Comparison of ENCODE assay signal across 16 mouse cellular contexts in genomic region chr1:134283108-134283507, GRCm38 (mm10). TPM values are rescaled to one million over a fixed set of nuclear protein-coding genes. Genes with fewer than 3 reads are reported as not detected.
A peak's percentile ranks its signal among the peaks of the same experiment; 100 is the strongest.
DNase-seq lines count a peak whose midpoint lies in the region; ATAC-seq lines count a peak whose summit lies in the region.
"Had no signal": no experiment of that assay in that cellular context is flagged by ENCODE, and none has a peak within 500 bp of the region (broad histone marks: within the 10 kb centered on the region; RNA-seq: fewer than 3 reads in every experiment).

No protein-coding gene starts in this region.

- no peaks in the 10 kb centered on the region for H3K36me3 ChIP-seq in lung, embryonic 16.5 days (ENCODE audit: control insufficient read depth, insufficient read depth, low read length)
- H3K36me3 ChIP-seq: embryonic facial prominence, embryonic 10.5 days; heart, embryonic 12.5 days; hindbrain, embryonic 10.5 days had no signal

- WGBS in lung, embryonic 16.5 days, result 25% methylated on average over 1 of the region's 1 CpGs

- no peak for DNase-seq in lung, adult 18-20 months
- DNase-seq in lung, postnatal 10 days, result peak; percentile 74
- DNase-seq in lung, postnatal 4 days, result peak; percentile 34 to 67
- no peak for DNase-seq in thymus, postnatal 36 days
- no peak for DNase-seq in spleen, postnatal 36 days (ENCODE audit: low spot score in 2 of 2)
- DNase-seq: adrenal gland, postnatal 25 days; cerebellum, adult 2 months; cerebellum, postnatal 10 days; forebrain, postnatal 0 days; gastrocnemius, postnatal 14 days had no signal

- ATAC-seq in lung, embryonic 16.5 days (ENCODE audit: low read depth), result peak; percentile 59; the same call in 1 of the 2 replicates
- ATAC-seq: forebrain, embryonic 13.5 days; forebrain, postnatal 0 days had no signal

- no peaks in the 10 kb centered on the region for H3K4me1 ChIP-seq in lung, embryonic 16.5 days (replicated peaks; ENCODE audit: control insufficient read depth, insufficient read depth, low read length)
- H3K4me1 ChIP-seq: forebrain, embryonic 13.5 days had no signal

- H3K4me3 ChIP-seq in lung, embryonic 16.5 days (ENCODE audit: low read length), result no peak overlapping the region
- H3K4me3 ChIP-seq: embryonic facial prominence, embryonic 10.5 days; forebrain, embryonic 13.5 days; heart, embryonic 12.5 days; hindbrain, embryonic 10.5 days had no signal

- H3K4me2 ChIP-seq in lung, embryonic 16.5 days (ENCODE audit: low read depth, low read length), result no peak overlapping the region
- H3K4me2 ChIP-seq: forebrain, embryonic 13.5 days; heart, embryonic 12.5 days; hindbrain, embryonic 14.5 days had no signal

- H3K27ac ChIP-seq in lung, embryonic 16.5 days (ENCODE audit: low read length), result no peak overlapping the region
- H3K27ac ChIP-seq: embryonic facial prominence, embryonic 10.5 days; forebrain, embryonic 13.5 days; hindbrain, embryonic 10.5 days; hindbrain, embryonic 14.5 days had no signal

- no peak overlapping the region for H3K9ac ChIP-seq in lung, embryonic 16.5 days (ENCODE audit: low read length)
- H3K9ac ChIP-seq: forebrain, embryonic 13.5 days; forebrain, postnatal 0 days; heart, embryonic 12.5 days; hindbrain, embryonic 14.5 days had no signal

- H3K27me3 ChIP-seq in lung, embryonic 16.5 days (ENCODE audit: control insufficient read depth, insufficient read depth, low read depth, low read length), result no peaks in the 10 kb centered on the region
- H3K27me3 ChIP-seq: forebrain, embryonic 13.5 days; heart, embryonic 12.5 days had no signal

- H3K9me3 ChIP-seq in lung, embryonic 16.5 days (ENCODE audit: control insufficient read depth, low read length), result no peaks in the 10 kb centered on the region
- H3K9me3 ChIP-seq: embryonic facial prominence, embryonic 10.5 days; forebrain, embryonic 13.5 days; heart, embryonic 12.5 days; hindbrain, embryonic 10.5 days had no signal

RNA-seq across cellular contexts. Expression of gene Myog, which starts 6.7 kb away (rescaled TPM):
- polyA plus RNA-seq in lung, embryonic 16.5 days (2015; fragmentation: Nextera tagmentation; extraction: Ambion mirVana), result 2.9 and 6.8 TPM in 2 replicates
- polyA plus RNA-seq: cerebellum, adult 2 months; forebrain, embryonic 13.5 days had no signal

RNA-seq across cellular contexts. Expression of gene Adora1, which starts 47.9 kb away (rescaled TPM):
- 8.4 and 9.0 TPM in 2 replicates for polyA plus RNA-seq in lung, embryonic 16.5 days (2015; fragmentation: Nextera tagmentation; extraction: Ambion mirVana)

RNA-seq across cellular contexts. Expression of gene Ppfia4, which starts 49.6 kb away (rescaled TPM):
- polyA plus RNA-seq in lung, embryonic 16.5 days (2015; fragmentation: Nextera tagmentation; extraction: Ambion mirVana), result 2.9 and 3.9 TPM in 2 replicates

Comparison
In these comparisons a context has a peak if more than half of its experiments do, and no peak if none do; other contexts are left out.
1. DNase-seq: peak in lung, postnatal 10 days (single experiment) and lung, postnatal 4 days (2 of 2); none in lung, adult 18-20 months (0 of 2), thymus, postnatal 36 days (0 of 2) and spleen, postnatal 36 days (0 of 2).